Mouse (Mus musculus) ES-E14 (cell line): ENCODE data around the gene Znrf4.
A peak's percentile ranks its signal among the peaks of the same experiment; 100 is the strongest.

ENCODE experiments used
- HCFC1 ChIP-seq: IDR thresholded peaks from 2 replicates; pipeline ENCODE4 v1.6.1; 2012; ENCODE audit warnings: low read length, inconsistent platforms, borderline replicate concordance; ENCODE audit not compliant: insufficient read depth
- MAFK ChIP-seq: IDR thresholded peaks from 2 replicates; pipeline ENCODE4 v1.6.1; 2014; ENCODE audit warnings: mild to moderate bottlenecking, low read depth, low read length, inconsistent platforms; ENCODE audit not compliant: insufficient read depth
- ZC3H11A ChIP-seq: IDR thresholded peaks from 2 replicates; pipeline ENCODE4 v1.6.1; 2012; ENCODE audit warnings: low read depth, mild to moderate bottlenecking, inconsistent platforms, low read length, borderline replicate concordance
- ZNF384 ChIP-seq: IDR thresholded peaks from 2 replicates; pipeline ENCODE4 v1.6.1; 2012; ENCODE audit warnings: low read depth, low read length, inconsistent platforms

DNA sequence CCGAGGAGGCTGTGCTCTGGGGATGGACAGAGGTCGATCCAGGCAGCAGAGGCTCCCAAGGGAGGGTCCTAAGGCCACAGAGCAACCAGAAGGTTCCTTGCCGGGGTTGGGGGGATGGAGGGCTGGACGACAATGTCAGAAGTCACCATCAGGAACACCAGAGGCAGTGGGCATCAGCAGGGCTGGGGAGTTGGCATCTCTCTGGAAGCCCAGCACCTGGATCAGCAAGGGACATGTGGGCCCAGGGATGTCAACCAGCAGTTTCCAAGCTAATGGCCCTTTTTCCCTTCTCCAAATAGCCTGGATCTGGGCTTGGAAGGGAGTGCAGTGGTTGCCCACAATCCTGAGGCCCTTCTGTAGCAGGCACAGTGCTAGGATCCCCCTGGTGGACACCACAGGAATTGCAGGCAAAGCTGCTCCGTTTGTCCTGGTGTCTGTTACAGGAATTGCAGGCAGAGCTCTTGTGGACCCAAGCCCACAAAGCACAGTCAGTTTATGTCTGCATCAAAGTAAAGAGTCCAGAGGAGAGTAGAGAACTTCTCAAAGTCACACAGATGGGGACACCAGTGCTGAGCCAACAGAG, 40.6 kb upstream of the Znrf4 start:
- TF ChIP-seq HCFC1, result peak; percentile 50; the same call in 1 of the 2 replicates
- peak; percentile 42; the same call in 1 of the 2 replicates for TF ChIP-seq ZNF384
- TF ChIP-seq MAFK, result no peak
- peak; percentile 72; the same call in 1 of the 2 replicates for TF ChIP-seq ZC3H11A
